Mouse (Mus musculus) gonadal fat pad, adult 2 months (tissue): Measurements from ENCODE around the gene Pcmt1. TPM values are rescaled to one million over a fixed set of nuclear protein-coding genes. Genes with fewer than 3 reads are reported as not detected.
"Not testable (repeated sequence)": the region's sequence is repeated elsewhere in the genome, so short reads cannot be mapped to it uniquely, and the experiment has no call there.

ENCODE experiments used
- DNase-seq: peaks from one replicate; pipeline ENCODE4 v3.0.0-alpha.2; 2012; ENCODE audit warnings: low read depth
- polyA plus RNA-seq: library from polyadenylated mRNA; depleted of rRNA; stranded (reverse); fragments of >200 nt; gene quantifications from 2 replicates; pipeline ENCODE4 v1.2.3, GENCODE M21; 2012

The Pcmt1 gene
- polyA plus RNA-seq, 1 experiment = 31.3 TPM

GRCm38 (mm10) chr10:7645911-7646310 lies 35.0 kb downstream of the Pcmt1 start:
- DNase-seq = no peak

DNA sequence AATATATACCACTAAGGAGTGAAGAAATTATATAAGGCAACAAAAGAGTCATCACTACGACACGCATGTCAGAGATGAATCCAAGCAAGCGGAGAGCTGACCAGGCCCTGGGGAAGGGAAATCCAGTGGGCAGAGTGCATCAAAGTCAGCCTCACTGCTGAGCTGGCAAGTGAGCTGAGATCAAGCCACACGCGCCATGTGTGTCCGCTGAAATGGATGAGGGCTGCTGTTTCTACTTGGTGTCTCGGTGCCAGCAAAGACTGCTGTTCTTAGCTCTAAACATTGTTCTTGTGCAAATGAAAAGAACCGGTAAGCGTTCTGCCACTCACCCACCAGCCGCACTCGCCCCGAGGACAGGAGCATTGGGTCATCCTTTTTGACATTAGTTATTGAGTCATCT lies 40.6 kb downstream of the Pcmt1 start:
- no peak for DNase-seq

DNA sequence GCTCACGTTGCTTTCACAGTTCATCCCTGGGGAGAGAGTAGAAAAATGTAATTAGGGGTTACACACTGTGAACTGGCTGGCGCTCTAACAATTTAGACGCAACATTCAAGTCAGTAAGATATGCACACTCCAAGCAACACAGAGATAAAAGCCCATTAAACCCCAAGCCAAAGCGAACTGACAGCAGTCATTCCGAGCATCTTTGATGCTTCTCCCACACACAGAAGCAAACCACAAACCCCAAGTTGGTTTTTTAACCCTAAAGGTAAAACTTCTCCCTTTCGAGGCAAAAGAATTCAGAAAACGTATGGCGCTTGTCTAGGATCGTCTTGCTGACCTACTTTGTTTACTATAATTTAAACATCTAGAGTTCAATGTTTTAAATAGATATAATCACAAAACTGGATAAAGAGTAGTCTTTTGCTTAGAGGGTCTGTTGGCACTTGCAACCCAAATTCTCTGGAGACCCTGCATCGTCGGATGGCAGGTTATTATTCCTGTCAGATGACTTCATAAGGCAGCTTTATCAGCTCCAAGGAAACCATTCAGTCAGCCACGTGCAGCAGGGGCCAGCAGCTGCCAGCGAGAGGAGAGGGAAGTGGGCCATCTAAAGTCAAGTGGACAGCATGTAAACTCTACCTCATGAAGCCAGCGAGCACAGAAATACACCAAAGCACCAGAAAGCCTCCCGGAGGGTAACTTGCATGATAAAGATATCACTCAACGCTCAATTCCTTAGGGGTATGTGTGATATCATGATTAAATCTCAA lies 49.8 kb downstream of the Pcmt1 start:
- DNase-seq = no peak

DNA sequence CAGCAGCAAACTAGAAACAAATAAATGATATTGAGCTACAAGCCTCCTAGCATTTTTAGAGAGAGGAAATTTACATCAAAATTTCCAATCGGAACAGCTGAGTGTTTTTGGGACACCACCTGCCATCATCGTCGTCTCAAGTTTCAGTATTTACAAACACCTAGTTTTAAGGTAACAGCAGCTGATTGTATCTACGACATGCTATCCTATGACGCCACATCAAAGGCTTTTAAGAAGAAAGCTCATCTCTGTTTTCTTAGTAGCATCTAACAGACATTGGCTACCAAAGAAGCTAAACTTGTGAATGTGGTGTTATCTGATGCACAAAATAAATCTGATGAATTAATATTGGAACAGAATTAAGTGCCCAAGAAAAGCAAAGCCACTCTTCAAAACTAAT lies 50.6 kb downstream of the Pcmt1 start:
- DNase-seq = no peak

GRCm38 (mm10) chr10:7629092-7629491 lies 51.8 kb downstream of the Pcmt1 start:
- no peak for DNase-seq

- no peak for DNase-seq
Observed at GRCm38 (mm10) chr10:7623861-7624518, 56.9 kb downstream of the Pcmt1 start.

DNA sequence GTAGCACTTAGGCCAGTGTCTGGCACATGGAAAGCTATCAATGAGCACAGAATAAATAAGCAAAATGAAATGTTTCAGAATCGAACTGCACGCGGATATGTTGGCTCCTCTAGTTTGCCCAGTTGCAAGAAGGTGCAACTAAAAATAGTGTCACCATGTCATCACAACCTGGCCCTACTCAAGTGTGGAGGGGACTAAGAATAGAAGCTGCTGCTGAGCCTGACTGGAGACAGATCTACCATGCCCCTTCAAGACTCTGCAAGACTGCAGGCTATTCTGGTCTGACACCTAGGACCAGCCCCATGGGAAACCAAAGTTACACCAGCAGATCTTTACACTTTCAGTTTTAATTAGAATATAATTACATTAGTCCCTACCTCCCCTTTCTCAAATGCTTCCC lies 58.6 kb downstream of the Pcmt1 start:
- DNase-seq = no peak

DNA sequence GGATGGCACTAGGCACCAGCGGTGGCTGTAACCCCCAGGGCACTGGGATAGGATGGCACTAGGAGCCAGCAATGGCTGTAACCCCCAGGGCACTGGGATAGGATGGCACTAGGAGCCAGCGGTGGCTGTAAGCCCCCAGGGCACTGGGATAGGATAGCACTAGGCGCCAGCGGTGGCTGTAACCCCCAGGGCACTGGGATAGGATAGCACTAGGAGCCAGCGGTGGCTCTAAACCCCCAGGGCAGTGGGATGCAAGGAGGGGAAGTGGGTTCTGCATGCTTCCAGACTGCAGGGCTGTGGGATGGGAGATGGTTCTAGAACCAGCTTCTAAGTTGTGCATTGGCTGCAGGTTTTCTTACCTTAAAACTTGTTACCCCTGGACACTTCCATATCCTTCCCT lies 60.2 kb downstream of the Pcmt1 start:
- no peak for DNase-seq

GRCm38 (mm10) chr10:7619821-7620241 lies 61.1 kb downstream of the Pcmt1 start:
- DNase-seq = no peak

GRCm38 (mm10) chr10:7617556-7617955 lies 63.4 kb downstream of the Pcmt1 start:
- not testable (repeated sequence) for DNase-seq

DNA sequence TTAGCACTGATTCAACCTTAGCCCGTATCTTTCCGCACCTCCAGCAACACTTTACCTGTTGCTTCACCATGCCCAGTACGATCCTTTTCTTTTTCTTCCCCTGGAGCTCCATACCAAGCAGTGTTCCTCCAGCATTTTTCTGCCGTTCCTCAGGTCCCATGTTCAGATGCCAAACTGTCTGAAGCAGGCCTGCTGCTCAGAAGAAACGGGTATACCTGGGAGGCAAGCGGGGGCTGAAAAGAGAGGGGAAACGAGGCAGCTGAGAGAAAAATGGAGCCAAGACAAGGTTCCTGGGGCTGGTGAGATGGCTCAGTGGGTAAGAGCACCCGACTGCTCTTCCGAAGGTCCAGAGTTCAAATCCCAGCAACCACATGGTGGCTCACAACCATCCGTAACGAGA lies 63.8 kb downstream of the Pcmt1 start:
- not testable (repeated sequence) for DNase-seq

DNA sequence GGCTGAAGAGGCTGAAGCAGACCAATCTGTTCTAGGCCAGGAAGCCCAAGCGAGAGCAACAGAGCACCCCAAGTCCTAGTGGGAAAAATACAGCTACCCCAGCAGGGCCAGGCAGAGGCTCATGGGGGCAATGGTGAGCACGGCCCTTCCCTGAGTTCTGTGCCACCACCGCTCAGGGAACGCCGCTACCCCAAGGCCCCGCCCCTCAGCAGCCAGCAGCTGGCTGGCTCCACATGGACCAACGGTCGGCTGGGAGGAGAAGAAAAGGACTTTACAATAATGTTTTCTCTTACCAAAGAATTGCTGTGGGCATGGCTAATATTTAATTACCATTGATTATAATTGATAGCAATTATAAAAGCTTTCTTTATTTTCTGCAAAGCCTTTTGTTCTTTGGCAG lies 66.1 kb downstream of the Pcmt1 start:
- no peak for DNase-seq

- not testable (repeated sequence) for DNase-seq
Observed at GRCm38 (mm10) chr10:7612210-7612609, 68.7 kb downstream of the Pcmt1 start.

- no peak for DNase-seq
Observed at GRCm38 (mm10) chr10:7611647-7612046, 69.3 kb downstream of the Pcmt1 start.

- DNase-seq = no peak
Observed at GRCm38 (mm10) chr10:7608611-7609010, 72.3 kb downstream of the Pcmt1 start.

GRCm38 (mm10) chr10:7606437-7606836 lies 74.5 kb downstream of the Pcmt1 start:
- no peak for DNase-seq

GRCm38 (mm10) chr10:7605168-7605567 lies 75.8 kb downstream of the Pcmt1 start:
- DNase-seq = no peak

GRCm38 (mm10) chr10:7600647-7601046 lies 80.3 kb downstream of the Pcmt1 start:
- DNase-seq = no peak

GRCm38 (mm10) chr10:7598177-7598576 lies 82.8 kb downstream of the Pcmt1 start:
- no peak for DNase-seq

DNA sequence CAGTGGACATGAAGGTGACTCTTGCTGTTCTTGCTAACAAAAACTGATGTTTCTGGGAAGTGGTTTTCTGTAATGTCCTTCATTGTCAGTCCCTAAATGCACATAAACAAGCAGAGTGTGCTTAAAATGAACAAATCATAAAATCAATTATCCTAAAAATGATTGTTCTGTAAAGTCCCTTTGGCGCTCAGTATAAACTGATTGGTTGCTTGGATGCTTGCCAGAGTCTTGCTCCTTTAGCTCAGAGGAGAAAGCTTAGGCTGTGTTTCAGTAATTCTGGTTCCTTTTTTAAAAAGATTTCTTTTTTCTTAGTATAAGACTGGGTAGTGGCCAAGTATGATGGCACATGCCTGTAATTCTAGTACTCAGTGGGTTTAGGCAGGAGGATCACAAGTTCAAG lies 84.7 kb downstream of the Pcmt1 start:
- no peak for DNase-seq

GRCm38 (mm10) chr10:7594797-7595196 lies 86.1 kb downstream of the Pcmt1 start:
- DNase-seq = no peak

DNA sequence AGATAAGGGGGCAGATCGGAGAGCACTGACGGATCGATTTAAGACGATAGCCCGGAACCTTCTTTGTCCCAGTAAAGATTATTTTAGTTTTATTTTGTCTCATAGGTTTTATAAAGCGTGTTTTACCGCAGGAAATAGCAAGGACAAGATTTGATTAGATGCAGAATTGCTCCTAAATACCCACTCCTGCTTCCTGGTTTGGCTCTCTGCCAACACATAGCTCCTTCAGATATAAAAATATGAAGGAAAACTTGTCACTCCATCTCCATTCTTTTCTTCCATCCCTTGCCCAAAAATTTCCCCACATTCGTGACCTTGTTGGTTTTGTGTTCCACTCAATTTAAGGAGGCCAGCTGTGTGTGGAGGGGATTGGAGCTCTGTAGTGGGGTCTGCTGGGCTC lies 90.1 kb downstream of the Pcmt1 start:
- no peak for DNase-seq

DNA sequence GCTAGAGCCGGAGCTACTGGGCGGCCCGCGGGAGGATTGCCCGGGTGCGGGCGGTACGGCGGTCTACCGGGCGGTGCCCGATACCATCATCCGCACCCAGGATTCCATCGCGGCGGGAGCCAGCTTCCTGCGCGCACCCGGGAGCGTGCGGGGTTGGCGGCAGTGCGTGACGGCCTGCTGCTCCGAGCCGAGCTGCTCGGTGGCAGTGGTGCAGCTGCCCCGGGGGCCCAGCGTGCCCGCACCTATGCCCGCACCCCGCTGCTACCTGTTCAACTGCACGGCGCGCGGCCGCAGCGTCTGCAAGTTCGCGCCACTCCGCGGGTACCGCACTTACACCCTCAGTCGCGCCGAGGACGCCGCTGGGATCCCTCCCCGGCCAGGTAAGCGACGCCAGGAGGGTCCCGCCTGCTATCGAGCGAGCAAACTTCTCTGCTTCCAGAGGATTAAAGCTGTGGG lies 90.7 kb downstream of the Pcmt1 start:
- no peak for DNase-seq
